Mouse (Mus musculus): Measurements from ENCODE around the gene Olfr466.

DNA sequence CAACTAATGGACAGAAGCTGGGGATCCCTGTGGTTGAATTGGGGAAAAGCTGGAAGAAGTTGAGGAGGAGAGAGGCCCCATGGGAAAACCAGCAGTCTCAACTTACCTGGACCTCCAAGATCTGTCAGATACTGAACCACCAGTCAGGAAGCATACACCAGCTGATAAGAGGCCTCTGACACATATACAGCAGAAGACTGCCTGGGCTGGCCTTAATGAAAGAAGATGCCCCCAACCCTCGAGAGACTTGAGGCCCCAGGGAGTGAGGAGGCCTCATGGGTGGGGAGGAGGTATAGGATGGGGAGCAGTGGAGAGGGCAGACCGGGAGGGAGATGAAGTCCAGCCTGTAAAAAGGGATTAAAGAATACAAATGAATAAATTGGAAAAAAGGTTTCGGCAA lies 29.1 kb upstream of the Olfr466 start:
- TF ChIP-seq CHD2 (IDR thresholded peaks at IDR 0.05; ENCODE audit: low read length), result no peak
- no peak for TF ChIP-seq HCFC1 (IDR thresholded peaks at IDR 0.05; ENCODE audit: low read depth, low read length)
- no peak for TF ChIP-seq CTCF (IDR thresholded peaks at IDR 0.05 in 2 of 3, conservative IDR thresholded peaks at IDR 0.05 in 1 of 3; ENCODE audit: control insufficient read depth in 1 of 3, insufficient read depth in 1 of 3, low read depth in 2 of 3, low read length in 3 of 3, poor library complexity in 1 of 3, severe bottlenecking in 1 of 3)
- TF ChIP-seq MAX (IDR thresholded peaks at IDR 0.05; ENCODE audit: low read length), result no peak
- TF ChIP-seq ZC3H11A (IDR thresholded peaks at IDR 0.05; ENCODE audit: low read depth, low read length), result no peak
- no peak for TF ChIP-seq USF1 (IDR thresholded peaks at IDR 0.05; ENCODE audit: low read depth, low read length)
- TF ChIP-seq GATA1 (IDR thresholded peaks at IDR 0.05; ENCODE audit: low read depth, low read length), result peak; percentile 42; the same call in 1 of the 2 replicates
